Mouse (Mus musculus): ENCODE data around the gene Il3. TPM values are rescaled to one million over a fixed set of nuclear protein-coding genes. Genes with fewer than 3 reads are reported as not detected.

The Il3 gene
- total and polyA plus RNA-seq, 3 experiments: 1.5 to 4.8 (median 3.5) TPM

DNA sequence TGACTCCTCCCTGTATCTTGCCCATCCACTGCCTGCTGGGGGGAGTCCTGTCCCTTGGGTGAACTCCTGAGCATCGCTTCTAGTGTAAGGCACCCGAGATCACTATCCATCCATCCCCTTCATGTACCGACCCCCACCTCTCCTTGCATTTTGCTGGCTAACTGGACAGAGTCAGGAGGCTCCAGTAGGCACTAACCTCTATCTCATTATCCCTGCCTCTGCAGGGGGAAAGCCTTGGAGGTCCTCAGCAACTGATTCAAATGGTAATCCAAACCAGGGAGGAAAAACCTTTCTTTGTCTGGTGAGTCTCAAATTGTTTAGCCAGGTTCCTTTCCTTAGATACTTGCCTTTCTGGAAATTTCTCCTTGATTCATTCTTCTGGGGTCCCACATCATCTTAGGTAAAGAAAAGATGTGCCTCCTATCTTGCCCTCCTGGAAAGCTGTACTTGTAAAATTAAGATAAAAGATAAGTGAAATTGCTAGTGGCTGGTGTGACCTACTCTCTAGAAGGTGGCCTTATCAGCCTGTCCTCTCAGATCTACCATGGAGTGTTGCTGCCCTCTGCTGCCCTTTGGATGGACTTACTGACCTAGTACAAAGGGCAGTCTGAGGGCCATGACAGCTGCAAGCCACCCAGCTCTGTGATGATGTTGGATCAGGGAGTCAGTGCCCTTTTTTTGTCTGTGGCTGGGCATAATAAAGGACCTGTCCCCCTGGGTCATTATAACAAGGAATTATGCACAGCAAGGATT is 10.3 kb downstream of the Il3 start (continued):
- TF ChIP-seq ZMIZ1 (IDR thresholded peaks at IDR 0.05; ENCODE audit: low read depth, low read length): no peak
- peak; percentile 99 for TF ChIP-seq SMC3 (IDR thresholded peaks at IDR 0.05; ENCODE audit: low read depth, low read length)
- no peak for TF ChIP-seq MEF2A (IDR thresholded peaks at IDR 0.05; ENCODE audit: borderline replicate concordance, low read depth, low read length)
- TF ChIP-seq NRF1 (IDR thresholded peaks at IDR 0.05; ENCODE audit: low read depth, low read length): no peak; the same call in 1 of the 2 replicates
- TF ChIP-seq SIN3A (IDR thresholded peaks at IDR 0.05; ENCODE audit: low read length): peak; percentile 62
- TF ChIP-seq BHLHE40 (IDR thresholded peaks at IDR 0.05; ENCODE audit: low read depth, low read length): 0 out of 2 replicates have a peak, but pooled peaks have one; percentile 8
- 0 out of 2 replicates have a peak, but pooled peaks have one; percentile 10 for TF ChIP-seq MAX (IDR thresholded peaks at IDR 0.05; ENCODE audit: low read length)
- TF ChIP-seq ELF1 (IDR thresholded peaks at IDR 0.05; ENCODE audit: low read depth, low read length): peak; percentile 16; the same call in 1 of the 2 replicates
- TF ChIP-seq ZNF384 (IDR thresholded peaks at IDR 0.05; ENCODE audit: low read depth, low read length): no peak

DNA sequence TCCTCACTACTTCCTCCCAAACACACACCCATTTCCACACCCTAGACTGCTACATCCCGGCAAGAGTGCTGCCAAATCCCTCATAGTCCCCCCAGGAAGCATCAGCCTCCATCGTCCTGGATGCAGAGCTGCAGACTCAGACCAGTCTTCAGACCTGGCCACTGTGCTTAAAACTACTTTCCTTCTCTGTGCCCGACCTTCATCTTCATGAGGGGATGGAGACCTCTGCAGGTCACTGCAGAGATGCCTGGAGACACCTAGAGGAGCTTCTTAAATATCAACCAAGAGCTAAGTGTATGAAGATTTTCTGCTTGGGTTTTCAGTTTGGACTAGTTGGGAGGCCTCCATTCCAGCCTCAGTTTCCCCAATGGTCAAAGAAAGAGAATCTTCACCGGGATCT is 13.0 kb downstream of the Il3 start:
- no peak overlapping the region for H3K9ac ChIP-seq (ENCODE audit: insufficient read depth, low read depth)
- no peak overlapping the region for H3K4me2 ChIP-seq (ENCODE audit: insufficient read depth, low read depth, poor library complexity, severe bottlenecking)
- H3K27ac ChIP-seq (ENCODE audit: insufficient read depth, low read depth): no peak overlapping the region
- in situ Hi-C loops (cut with MboI; ENCODE audit: low pct_ligation_motif_present, low pct_unique_long_range_greater_than_20kb, low sequenced_read_pairs): loop anchor here (5.0 kb wide), 1 partner anchor 112 kb away; no protein-coding TSS in a partner anchor
- H3K79me2 ChIP-seq (replicated peaks; ENCODE audit: control insufficient read depth, extremely low read depth, insufficient read depth, poor library complexity, severe bottlenecking): no peaks in the 10 kb centered on the region
- dilution Hi-C loops (cut with MboI; ENCODE audit: extremely low pct_ligation_motif_present, extremely low pct_unique_long_range_greater_than_20kb, low sequenced_read_pairs): no loop called here
- peaks cover 14 to 40% of the 10 kb centered on the region in 2 experiments for H3K4me1 ChIP-seq (ENCODE audit: control insufficient read depth in 1 of 2, insufficient read depth in 2 of 2)
- TF ChIP-seq RCOR1 (conservative IDR thresholded peaks at IDR 0.05; ENCODE audit: low read depth, low read length) (no peak; the same call in 1 of the 2 replicates), HCFC1 (IDR thresholded peaks at IDR 0.05; ENCODE audit: low read depth, low read length) (no peak), NRF1 (IDR thresholded peaks at IDR 0.05; ENCODE audit: low read depth, low read length) (peak; percentile 36; the same call in 1 of the 2 replicates), EP300 (IDR thresholded peaks at IDR 0.05; ENCODE audit: low read length) (no peak), PAX5 (IDR thresholded peaks at IDR 0.05; ENCODE audit: low read length) (no peak), ZNF384 (IDR thresholded peaks at IDR 0.05; ENCODE audit: low read depth, low read length) (peak; percentile 20; the same call in 1 of the 2 replicates), UBTF (IDR thresholded peaks at IDR 0.05; ENCODE audit: low read depth, low read length) (no peak), JUND (conservative IDR thresholded peaks at IDR 0.05; ENCODE audit: low read depth, low read length) (peak; percentile 36; the same call in 1 of the 2 replicates), POLR2A (IDR thresholded peaks at IDR 0.05; ENCODE audit: low read depth, low read length) (no peak), MAZ (IDR thresholded peaks at IDR 0.05; ENCODE audit: low read depth, low read length) (0 out of 2 replicates have a peak, but pooled peaks have one; percentile 6), ZC3H11A (IDR thresholded peaks at IDR 0.05; ENCODE audit: low read depth, low read length) (peak; percentile 100), NELFE (IDR thresholded peaks at IDR 0.05; ENCODE audit: low read depth, low read length) (peak; percentile 53; the same call in 1 of the 2 replicates), ELF1 (IDR thresholded peaks at IDR 0.05; ENCODE audit: low read depth, low read length) (peak; percentile 50), MAX (IDR thresholded peaks at IDR 0.05; ENCODE audit: low read length) (no peak), MEF2A (IDR thresholded peaks at IDR 0.05; ENCODE audit: borderline replicate concordance, low read depth, low read length) (peak; percentile 77), SIN3A (IDR thresholded peaks at IDR 0.05; ENCODE audit: low read length) (0 out of 2 replicates have a peak, but pooled peaks have one; percentile 30), SMC3 (IDR thresholded peaks at IDR 0.05; ENCODE audit: low read depth, low read length) (peak; percentile 100), IRF4 (IDR thresholded peaks at IDR 0.05; ENCODE audit: low read depth, low read length) (peak; percentile 39; the same call in 1 of the 2 replicates), TCF12 (IDR thresholded peaks at IDR 0.05; ENCODE audit: low read depth, low read length) (no peak), ETS1 (conservative IDR thresholded peaks at IDR 0.05; ENCODE audit: low read depth, low read length) (no peak), MYC (IDR thresholded peaks at IDR 0.05; ENCODE audit: low read depth, low read length) (0 out of 2 replicates have a peak, but pooled peaks have one; percentile 19), CTCF (conservative IDR thresholded peaks at IDR 0.05 in 1 of 2, IDR thresholded peaks at IDR 0.05 in 1 of 2; ENCODE audit: low read depth in 2 of 2, low read length in 2 of 2) (peak; percentile 39 to 100)
- H3K27me3 ChIP-seq (replicated peaks): no peaks in the 10 kb centered on the region
- no peaks in the 10 kb centered on the region for H3K36me3 ChIP-seq (replicated peaks in 1 of 2; ENCODE audit: control insufficient read depth in 1 of 2, insufficient read depth in 1 of 2, low read length in 1 of 2)
- no peaks in the 10 kb centered on the region for H3K9me3 ChIP-seq (replicated peaks; ENCODE audit: low read length)
- H3K4me3 ChIP-seq (replicated peaks in 1 of 3; ENCODE audit: low read depth in 2 of 3, low read length in 2 of 3, poor library complexity in 1 of 3): no peak overlapping the region
- DNase-seq (ENCODE audit: extremely low read depth): peak; percentile 88
